Mouse (Mus musculus) neutrophil, adult 5-6 weeks (primary cell): Measurements from ENCODE around the gene Mylk4. TPM values are rescaled to one million over a fixed set of nuclear protein-coding genes. Genes with fewer than 3 reads are reported as not detected.

ENCODE experiments used
- ATAC-seq: fragments of 151-379, 151-347 bp; 2 replicates; pipeline ENCODE4 v1.8.0; 2017; ENCODE audit warnings: mild to moderate bottlenecking, moderate TSS enrichment; ENCODE audit not compliant: insufficient number of reproducible peaks, poor library complexity, low FRiP score, severe bottlenecking; ENCODE audit errors: extremely low read depth
- total RNA-seq: library from RNA; stranded (forward); fragments of 200-1000 nt; gene quantifications from 2 replicates; pipeline ENCODE4 v1.2.3, GENCODE M21; 2017

The Mylk4 gene
- total RNA-seq: not detected in 2 replicates

DNA sequence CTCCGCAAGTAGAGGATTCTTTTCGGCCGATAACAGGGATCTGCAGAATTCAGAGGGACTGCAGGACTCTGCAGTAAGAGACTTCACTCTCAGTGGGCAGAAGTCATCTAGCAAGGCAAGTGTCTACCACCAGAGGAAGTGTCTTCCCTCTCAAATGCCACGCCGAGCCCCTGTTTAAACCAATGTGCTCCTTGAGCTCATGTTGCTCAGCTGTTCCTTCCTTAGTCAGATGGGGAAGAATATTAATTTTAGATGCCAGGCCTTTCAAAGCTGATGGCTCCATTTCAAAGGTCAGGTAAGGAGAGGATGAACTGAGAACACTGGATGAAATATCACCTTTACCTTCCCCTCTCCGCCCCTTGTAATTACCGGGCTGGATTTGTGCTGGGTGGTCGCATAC, at the start of gene Mylk4:
Mylk4 (minus strand) TSS at position 139 of the 400 bp plus-strand sequence.
- no peak for ATAC-seq

DNA sequence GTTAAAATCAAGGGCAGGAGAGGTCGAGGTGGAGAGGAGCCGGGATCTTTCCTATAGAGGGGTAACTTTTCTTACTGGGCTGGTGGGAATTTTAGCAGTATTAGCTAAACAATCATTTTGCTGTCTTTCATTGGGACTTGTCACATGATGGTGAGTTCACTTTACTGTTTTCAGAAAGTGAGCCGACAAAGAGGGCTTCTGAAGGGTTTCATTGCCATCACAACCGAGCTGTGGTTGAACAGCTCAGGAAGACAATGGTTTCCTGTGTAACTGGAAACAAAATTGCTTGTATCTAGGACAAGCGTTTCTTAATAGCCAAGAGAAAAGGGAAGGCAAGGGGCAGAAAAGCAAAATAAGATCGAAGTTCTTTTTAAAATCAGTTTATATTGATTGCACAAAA, 49.5 kb upstream of the Mylk4 start:
- ATAC-seq: no peak

DNA sequence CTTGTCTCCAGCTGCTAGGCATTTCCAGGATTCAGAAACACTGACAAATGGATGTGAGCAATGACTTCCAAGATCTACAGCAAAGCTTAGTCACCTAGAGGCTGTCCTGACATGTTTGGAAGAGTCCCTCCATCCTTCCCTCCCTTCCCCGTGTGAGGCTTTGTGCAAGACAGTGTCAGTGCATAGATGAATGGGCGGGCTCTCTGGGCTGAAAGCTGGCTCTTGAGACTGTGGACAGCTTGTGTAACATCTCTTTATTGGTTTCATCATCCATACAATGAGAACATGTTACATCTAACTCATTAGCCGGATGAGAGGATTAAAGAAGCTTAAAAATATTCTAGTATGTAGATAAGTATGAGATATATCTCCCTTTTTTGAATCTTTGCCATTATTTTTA, 49.0 kb upstream of the Mylk4 start:
- no peak for ATAC-seq

DNA sequence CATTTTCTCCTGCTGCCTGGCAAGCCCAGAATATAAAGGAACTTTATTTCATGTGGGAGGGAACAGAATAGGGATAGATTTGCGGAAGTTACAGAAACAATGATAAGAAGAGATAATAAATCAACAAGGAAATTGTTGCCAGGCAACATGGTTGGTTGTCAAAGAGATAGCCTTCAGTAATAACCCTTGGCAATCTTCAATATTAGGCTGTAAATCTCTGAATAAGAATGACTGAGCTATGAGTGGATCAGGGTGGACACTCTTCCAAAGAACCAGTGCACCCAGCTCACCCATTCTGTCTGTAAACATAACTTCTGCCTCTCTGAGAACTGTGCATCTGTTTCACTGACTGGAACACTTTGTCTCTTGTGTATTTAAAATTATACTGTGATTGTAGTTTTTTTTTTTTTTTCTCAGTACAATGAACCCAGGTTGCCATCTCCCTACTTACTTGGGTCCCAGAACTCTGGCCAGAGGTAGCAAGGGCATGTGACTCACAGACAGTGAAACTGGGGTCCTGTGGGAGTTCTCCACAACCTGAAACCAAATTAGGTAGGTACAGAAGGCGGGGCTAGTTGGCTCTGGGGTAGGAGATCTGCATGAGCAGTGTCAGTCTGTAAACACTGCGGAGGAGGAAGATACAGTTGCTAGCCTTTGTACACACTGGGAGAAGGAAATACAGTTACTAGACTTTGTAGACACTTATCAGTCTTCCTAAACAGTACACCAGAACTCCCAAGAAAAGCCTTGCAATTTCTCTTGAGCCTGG, 47.9 kb upstream of the Mylk4 start:
- peak; percentile 88 for ATAC-seq

DNA sequence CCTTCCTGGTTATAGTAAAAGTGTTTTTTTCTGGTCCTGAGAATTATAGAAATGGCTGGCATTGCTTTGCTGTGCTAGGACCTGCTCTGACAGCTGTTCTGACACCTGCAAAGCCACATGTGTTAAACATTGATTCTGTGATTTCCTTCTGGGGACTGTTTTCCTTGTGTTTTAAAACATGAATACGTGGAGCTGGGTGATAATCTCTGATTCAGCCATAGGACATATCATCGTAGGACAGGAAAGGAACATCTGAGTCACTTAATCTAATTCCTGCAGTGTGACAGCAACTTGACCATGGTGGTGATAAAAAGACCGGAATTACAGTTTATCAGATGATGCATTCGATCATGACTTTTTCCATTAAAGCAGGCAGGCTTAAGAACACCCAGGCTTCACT, 45.1 kb upstream of the Mylk4 start:
- no peak for ATAC-seq

DNA sequence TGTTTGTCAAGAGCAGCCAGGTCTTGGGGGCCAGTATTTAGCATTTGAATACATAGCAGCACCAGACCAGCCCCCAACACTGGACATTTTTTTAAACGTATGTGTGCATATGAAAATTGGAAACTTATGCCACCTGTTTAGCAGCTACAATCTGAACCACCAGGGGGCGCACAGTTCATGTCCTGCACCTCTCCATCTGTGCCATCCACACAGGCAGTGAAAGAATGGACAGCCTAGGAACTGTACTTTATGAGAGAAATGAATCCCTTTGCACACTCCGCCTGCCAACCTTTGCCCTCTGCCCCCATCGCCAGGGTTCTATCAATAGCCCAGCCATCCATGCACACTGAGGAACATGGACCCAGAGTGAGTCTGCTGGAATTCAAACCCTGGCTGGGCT, 44.2 kb upstream of the Mylk4 start:
- ATAC-seq: peak; percentile 57

DNA sequence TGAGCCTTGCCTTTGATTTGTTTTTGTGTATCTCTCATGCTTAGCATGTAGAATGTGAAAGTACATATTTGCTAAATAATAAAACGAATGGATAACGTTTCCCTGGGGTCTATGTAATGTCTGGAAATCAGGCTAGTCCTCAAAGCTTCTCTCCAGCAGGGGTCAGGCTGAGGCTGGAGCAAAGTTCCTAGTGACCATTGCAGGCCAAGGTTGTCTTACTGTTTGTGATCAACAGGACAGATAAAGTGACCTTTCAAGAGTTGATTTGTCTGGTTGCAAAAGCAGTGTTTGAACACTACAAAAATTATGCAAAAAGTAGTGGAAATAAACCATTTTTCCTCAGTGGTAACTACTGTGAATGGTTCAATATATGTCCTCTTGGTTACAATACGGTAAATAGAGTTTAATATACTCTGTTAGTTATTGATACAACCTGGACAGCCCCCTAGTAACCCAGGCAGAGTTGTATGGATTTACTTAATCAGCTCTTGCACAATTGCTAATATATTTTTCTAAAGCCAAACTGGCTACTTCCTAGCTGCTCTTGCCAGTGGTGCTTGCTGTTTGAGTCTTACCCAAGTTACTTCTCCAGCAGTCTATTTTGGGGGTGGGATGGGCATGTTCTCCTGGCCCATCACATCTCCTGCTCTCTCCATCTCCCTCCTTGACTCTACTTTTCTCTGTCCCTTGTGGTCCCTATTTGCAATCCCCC, 43.5 kb upstream of the Mylk4 start:
- no peak for ATAC-seq

DNA sequence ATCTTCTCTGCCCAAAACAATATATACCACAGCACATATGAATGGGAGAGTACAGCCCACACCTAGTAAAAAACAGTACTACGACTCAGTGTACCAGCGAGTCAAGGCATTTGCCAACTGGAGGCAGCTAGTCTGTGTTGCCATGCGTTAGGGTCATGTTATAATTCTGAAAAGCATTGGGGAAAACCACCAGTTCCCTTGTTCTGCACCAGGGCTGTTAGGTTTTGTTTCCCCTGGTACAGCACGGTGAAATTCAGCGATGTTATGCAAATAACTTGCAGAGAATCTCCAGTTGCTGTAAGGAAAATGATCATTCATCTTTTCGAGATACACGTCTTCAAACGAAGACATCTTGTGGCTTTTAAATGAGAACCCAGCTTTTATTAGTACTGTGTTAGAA, 41.8 kb upstream of the Mylk4 start:
- no peak for ATAC-seq

DNA sequence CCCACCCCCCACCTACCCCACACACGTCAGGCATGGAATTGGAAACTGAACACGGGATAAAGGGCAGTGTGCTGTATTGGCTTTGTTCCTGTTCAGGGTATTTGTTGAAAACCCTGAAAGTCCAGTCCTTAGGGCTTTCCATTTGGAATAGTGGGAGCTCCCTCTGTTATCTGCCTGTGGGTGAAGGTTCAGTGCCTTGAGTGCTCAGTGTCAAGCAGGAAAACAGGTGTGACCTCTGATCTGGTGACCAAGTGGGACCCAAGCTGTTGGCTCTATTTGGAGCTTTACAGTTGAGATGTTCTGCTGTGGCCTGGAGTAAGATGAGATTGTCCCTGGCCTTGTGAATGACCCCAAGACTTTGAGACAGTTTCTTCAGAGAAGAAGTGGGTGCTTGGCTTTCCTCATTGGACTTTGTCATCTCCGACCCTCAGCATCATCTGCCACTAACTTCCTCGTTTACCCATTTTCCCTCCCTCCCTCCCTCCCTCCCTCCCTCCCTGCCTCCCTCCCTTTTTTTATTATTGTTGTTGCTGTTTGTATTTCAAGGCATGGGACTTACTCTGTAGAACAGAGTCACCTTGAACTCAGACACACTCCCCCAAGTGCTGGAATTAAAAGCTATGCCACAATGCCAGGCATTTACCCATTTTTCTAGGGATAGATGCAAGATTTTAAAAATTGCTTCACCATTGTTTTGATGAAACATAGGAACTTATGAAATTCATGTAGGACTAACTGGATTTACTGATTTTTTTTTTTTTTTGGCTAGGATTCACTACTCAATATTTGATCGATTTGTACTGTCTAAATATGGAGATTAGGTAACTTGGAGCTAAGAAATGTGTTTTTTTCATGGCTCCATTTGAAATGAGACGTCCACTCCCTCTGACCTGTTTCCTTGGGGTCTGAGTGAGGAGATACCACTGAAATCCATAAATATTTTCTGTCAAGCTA, 40.9 kb upstream of the Mylk4 start:
- ATAC-seq: no peak

DNA sequence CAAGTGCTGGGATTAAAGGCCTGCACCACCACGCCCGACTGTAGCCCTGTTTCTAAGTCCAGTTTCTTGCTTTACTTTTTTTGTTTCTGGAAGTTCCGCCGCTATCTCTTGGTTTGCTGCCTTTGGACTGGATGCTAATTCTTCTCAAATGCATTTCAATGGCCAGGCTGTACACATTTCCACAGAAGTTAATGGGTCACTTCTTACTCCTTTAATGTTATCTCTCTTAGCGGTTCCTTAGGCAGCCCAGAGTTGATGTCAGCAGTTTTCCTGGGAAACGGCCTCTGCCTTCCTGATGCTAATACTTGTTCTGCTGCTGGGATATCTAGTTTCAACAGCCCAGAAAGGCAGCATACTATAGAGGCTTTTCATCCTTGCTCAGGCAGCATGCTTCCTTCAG, 39.4 kb upstream of the Mylk4 start:
- no peak for ATAC-seq

DNA sequence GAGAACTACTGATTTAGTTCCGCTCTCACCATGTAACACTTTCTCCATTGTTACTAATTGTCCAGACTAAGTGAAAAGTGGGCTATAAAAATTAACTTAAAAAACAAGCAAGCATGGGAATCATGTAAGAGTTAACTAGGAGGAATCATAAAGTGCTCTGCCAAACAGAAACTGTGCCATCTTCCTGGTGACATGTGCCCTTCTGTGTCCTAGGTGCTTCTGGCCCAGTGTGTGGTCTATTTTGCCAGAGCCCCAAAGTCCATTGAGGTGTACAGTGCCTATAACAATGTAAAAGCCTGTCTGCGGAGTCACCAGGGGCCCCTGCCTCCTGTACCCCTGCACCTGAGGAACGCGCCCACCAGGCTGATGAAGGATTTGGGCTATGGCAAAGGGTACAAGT, 37.9 kb upstream of the Mylk4 start:
- no peak for ATAC-seq

DNA sequence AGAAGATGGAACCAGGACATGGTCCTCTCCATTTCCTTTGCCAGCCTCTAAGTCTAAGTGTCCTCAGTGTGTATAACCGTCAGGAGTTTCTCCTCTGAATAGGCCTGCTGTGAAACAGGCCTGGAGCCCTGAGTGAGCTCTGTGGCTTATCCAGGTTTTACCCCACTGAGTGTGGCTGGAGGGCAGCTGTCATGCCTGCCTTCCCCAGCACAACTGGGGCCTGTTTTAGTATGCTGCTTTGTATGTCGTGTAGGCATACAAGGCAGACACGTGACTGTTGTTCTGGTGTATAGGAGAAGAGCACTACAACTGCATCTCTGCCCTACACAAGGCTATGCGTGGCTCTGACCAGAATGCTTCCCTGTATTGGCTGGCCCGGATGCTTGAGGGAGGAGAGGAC, 36.2 kb upstream of the Mylk4 start:
- ATAC-seq: no peak

DNA sequence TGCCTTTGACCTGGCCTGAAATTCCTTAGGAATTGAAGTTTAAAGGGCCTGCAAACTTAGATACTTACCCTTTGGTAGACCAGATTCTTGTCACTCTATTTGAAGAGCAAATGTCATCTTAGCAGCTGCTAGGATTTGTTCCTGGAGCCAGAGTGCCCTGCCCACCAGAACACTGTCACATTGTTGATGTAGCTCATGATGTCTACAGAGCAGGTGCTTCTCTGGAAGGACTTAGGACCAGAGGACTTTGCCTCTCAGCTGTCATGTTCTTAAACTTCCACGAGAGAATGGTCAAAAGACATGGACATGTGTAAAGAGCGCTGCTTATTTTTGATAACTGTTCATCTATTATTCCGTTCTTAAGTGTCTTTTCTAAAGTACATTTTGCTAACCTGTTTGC, 35.5 kb upstream of the Mylk4 start:
- no peak for ATAC-seq

DNA sequence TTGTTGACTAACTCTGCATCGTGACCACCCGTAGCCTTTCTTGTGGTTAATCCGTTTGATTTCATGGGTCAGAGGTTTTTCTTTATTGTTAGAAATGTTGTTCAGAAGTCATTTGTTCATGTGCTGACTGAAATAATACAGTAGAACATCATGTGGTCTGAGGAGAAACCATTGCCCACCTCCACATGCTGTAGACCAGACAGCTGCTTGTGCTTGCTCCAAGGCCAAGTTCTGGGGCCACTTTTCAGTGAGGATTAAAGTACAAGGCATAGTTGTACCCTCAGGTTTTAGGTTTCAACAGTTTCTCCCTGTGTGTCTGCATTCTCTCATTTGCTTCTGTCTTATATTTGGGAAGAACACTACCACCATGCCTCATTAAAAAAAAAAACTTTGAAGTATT, 23.9 kb upstream of the Mylk4 start:
- no peak for ATAC-seq

DNA sequence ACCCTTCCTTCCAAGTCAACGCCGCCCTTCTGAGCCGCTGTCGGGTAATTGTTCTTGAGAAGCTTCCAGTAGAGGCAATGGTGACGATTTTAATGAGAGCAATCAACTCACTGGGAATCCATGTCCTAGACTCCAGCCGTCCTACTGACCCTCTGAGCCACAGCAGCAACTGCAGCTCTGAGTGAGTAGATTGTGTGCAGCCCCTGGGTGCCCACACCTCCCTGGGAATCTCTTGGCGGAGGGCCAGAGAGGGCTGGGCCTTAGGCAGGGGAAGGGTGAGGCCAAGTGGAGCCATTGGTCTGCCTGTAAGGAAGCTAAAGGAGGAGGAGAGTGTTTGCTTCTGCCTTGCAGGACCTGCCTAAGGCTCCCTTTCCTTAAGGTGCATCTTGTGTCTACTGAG, 23.1 kb upstream of the Mylk4 start:
- no peak for ATAC-seq

DNA sequence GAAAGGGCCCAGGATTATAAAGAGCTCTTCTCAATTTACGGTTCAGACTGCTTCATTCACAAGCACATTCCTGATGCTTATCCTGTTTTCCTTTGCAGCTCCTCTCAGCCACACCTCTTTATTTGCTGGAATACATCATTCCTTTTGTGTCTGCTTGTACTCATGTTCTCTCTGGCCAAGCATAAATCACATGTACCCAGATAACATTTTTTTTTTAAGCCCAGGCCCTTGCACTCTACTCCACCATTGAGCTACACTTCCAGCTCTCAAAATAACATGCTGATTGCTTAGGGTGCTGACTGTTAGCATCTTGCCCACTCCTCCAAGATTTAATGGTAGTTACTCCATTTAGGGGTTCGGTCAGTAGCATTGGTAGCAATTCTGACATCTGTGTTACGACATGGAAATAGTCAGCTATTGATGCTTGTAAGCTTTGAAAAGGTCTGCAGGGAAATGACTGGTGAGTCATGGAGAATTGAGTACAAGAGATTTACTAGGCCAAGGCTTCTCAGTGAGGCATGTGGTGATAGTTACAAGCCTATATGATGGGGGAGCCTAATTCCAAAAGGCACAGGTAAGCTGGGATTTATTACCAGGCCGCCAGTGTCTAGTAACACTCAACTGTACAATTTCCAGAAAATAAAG, 20.1 kb upstream of the Mylk4 start:
- ATAC-seq: no peak

DNA sequence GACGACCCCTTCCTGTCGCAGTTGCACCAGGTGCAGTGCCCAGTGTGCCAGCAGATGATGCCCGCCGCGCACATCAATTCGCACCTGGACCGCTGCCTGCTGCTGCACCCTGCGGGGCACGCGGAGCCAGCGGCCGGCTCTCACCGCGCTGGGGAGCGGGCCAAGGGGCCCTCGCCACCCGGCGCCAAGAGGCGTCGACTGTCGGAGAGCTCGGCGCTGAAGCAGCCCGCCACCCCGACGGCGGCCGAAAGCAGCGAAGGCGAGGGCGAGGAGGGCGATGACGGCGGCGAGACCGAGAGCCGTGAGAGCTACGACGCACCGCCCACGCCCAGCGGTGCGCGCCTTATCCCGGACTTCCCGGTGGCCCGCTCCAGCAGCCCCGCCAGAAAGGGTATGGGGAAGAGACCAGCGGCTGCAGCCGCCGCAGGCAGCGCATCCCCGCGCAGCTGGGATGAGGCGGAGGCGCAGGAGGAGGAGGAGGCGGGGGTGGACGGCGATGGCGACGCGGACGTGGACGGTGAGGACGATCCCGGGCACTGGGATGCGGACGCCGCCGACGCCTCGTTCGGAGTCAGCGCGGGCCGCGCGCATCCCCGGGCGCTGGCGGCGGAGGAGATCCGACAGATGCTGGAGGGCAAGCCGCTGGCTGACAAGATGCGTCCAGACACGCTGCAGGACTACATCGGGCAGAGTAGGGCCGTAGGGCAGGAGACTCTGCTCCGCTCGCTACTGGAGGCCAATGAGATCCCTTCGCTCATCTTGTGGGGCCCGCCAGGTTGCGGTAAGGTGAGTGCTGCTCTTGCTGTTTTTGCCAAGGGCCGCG, 18.7 kb upstream of the Mylk4 start, which contains the start of gene D930007J09Rik:
D930007J09Rik (minus strand) TSS at position 591 of the 823 bp plus-strand sequence.
- ATAC-seq: peak; percentile 4; the same call in 1 of the 2 replicates

DNA sequence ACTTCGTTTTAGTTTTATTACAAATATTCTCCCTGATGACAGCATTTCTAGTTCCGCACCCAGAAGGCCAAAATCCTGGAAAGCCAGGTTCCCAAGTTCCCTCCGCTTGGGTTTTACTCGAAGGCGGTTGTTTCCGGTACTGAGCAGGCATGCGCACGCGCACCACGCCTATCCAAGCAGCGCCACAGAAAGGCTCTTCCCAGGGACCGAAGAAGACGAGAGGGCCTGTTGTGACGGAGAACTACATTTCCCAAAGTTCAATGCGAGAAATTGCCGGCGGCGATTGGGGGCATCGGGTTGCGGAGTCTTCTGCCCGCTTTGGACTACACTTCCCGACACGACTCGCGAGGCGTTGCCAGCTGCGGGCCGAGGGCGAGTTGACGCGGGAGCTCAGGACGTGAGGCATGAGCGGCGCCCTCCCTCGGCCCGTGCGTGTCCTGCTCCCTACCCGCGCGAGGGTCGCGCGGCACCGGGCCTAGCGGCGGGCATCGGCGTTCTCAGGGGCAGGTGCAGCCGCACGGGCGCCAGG, 18.0 kb upstream of the Mylk4 start, which contains the start of gene Wrnip1:
Wrnip1 (plus strand) TSS at position 346 of the 529 bp plus-strand sequence.
- peak; percentile 93 for ATAC-seq
